Mouse (Mus musculus) kidney, embryonic 14.5 days (tissue): ENCODE results near the gene Npm1. TPM values are rescaled to one million over a fixed set of nuclear protein-coding genes. Genes with fewer than 3 reads are reported as not detected.
A peak's percentile ranks its signal among the peaks of the same experiment; 100 is the strongest.

ENCODE experiments used
- ATAC-seq: fragments of 200-750 bp; cut with Nextera tagmentation; 2 replicates; pipeline ENCODE4 v1.8.0; 2017; ENCODE audit warnings: moderate number of reproducible peaks, mild to moderate bottlenecking, moderate TSS enrichment, moderate library complexity; ENCODE audit not compliant: low FRiP score, low TSS enrichment
- H3K27ac ChIP-seq: fragments of 300-500 bp; sonication (generic); 2 replicates; pipeline ENCODE4 v1.5.1; 2014; ENCODE audit warnings: low read depth, mild to moderate bottlenecking, low read length, moderate library complexity, mixed read lengths
- H3K27me3 ChIP-seq: fragments of 300-500 bp; sonication (generic); 2 replicates; pipeline ENCODE4 v1.6.1; 2014; ENCODE audit warnings: mild to moderate bottlenecking, low read length; ENCODE audit not compliant: control insufficient read depth, insufficient read depth
- H3K36me3 ChIP-seq: fragments of 300-500 bp; sonication (generic); 2 replicates; pipeline ENCODE4 v1.6.1; 2014; ENCODE audit warnings: low read length, mixed read lengths; ENCODE audit not compliant: control insufficient read depth, insufficient read depth
- H3K4me1 ChIP-seq: fragments of 300-500 bp; sonication (generic); 2 replicates; pipeline ENCODE4 v1.6.1; 2014; ENCODE audit warnings: low read length, mixed read lengths; ENCODE audit not compliant: control insufficient read depth, insufficient read depth
- H3K4me2 ChIP-seq: fragments of 300-500 bp; sonication (generic); replicated peaks from 2 replicates; pipeline ENCODE4 v1.6.1; 2014; ENCODE audit warnings: low read depth, mild to moderate bottlenecking, low read length
- H3K4me3 ChIP-seq: fragments of 300-500 bp; sonication (generic); 2 replicates; pipeline ENCODE4 v1.5.1; 2014; ENCODE audit warnings: mild to moderate bottlenecking, low read length
- H3K9ac ChIP-seq: fragments of 300-500 bp; sonication (generic); 2 replicates; pipeline ENCODE4 v1.6.1; 2014; ENCODE audit warnings: low read depth, mild to moderate bottlenecking, low read length, moderate library complexity
- H3K9me3 ChIP-seq: fragments of 300-500 bp; sonication (generic); 2 replicates; pipeline ENCODE4 v1.6.1; 2016; ENCODE audit warnings: low read length; ENCODE audit not compliant: control insufficient read depth
- WGBS: fragments of 180-500 bp; shearing (Covaris S2); extraction: QIAGEN DNeasy Blood & Tissue Kit; methylation state at CpG from one replicate; pipeline ENCODE4 v1.1.7; 2014; 5-methylcytosine and 5-hydroxymethylcytosine counted together
- polyA plus RNA-seq: library from polyadenylated mRNA; unstranded; fragments of >200 nt; fragmentation: Nextera tagmentation; extraction: Ambion mirVana; gene quantifications from 2 replicates; pipeline ENCODE4 v1.2.1, GENCODE M21; 2014

Npm1 gene
- polyA plus RNA-seq, 1 experiment from 2014 or later = 1,562 TPM

- Histone ChIP-seq H3K4me2 (no peak overlapping the region), H3K27ac (no peak overlapping the region), H3K4me1 (peaks cover 3% of the 10 kb centered on the region; the same call in 1 of the 2 replicates), H3K27me3 (peaks cover 9% of the 10 kb centered on the region; the same call in 1 of the 2 replicates), H3K4me3 (no peak overlapping the region), H3K36me3 (peaks cover 67% of the 10 kb centered on the region), H3K9ac (no peak overlapping the region), H3K9me3 (no peaks in the 10 kb centered on the region)
- 69% methylated on average over 3 of the region's 3 CpGs for WGBS
- no peak for ATAC-seq
Observed at GRCm38 (mm10) chr11:33151128-33151779, 11.8 kb downstream of the Npm1 start.

- Histone ChIP-seq H3K36me3 (peaks cover 59% of the 10 kb centered on the region), H3K9ac (no peak overlapping the region), H3K4me1 (peaks cover 3% of the 10 kb centered on the region; the same call in 1 of the 2 replicates), H3K4me3 (no peak overlapping the region), H3K27ac (no peak overlapping the region), H3K4me2 (no peak overlapping the region), H3K27me3 (peaks cover 14% of the 10 kb centered on the region; the same call in 1 of the 2 replicates), H3K9me3 (no peaks in the 10 kb centered on the region)
- no peak for ATAC-seq
Observed at GRCm38 (mm10) chr11:33150364-33150763, 12.6 kb downstream of the Npm1 start.

- H3K36me3 ChIP-seq = peaks cover 51% of the 10 kb centered on the region
Observed at GRCm38 (mm10) chr11:33149453-33149852, 13.6 kb downstream of the Npm1 start.

GRCm38 (mm10) chr11:33149088-33149436 lies 13.9 kb downstream of the Npm1 start:
- no peak overlapping the region for H3K9ac ChIP-seq
- peak overlapping the region; percentile 7; the same call in 1 of the 2 replicates for H3K27ac ChIP-seq
- H3K9me3 ChIP-seq = no peaks in the 10 kb centered on the region
- peaks cover 47% of the 10 kb centered on the region for H3K36me3 ChIP-seq
- no peak overlapping the region for H3K4me3 ChIP-seq
- 17% methylated on average over 3 of the region's 3 CpGs for WGBS
- H3K4me2 ChIP-seq = no peak overlapping the region
- no peak for ATAC-seq
- H3K4me1 ChIP-seq = peaks cover 9% of the 10 kb centered on the region; the same call in 1 of the 2 replicates
- peaks cover 22% of the 10 kb centered on the region for H3K27me3 ChIP-seq

More at GRCm38 (mm10) chr11:33149453-33149852, 13.6 kb downstream of the Npm1 start:
- peaks cover 21% of the 10 kb centered on the region for H3K27me3 ChIP-seq
- H3K27ac ChIP-seq = no peak overlapping the region
- H3K4me3 ChIP-seq = no peak overlapping the region
- no peaks in the 10 kb centered on the region for H3K9me3 ChIP-seq
- no peak overlapping the region for H3K4me2 ChIP-seq
- H3K9ac ChIP-seq = no peak overlapping the region
- ATAC-seq = no peak
- H3K4me1 ChIP-seq = peaks cover 7% of the 10 kb centered on the region; the same call in 1 of the 2 replicates

- no peaks in the 10 kb centered on the region for H3K9me3 ChIP-seq
- H3K4me3 ChIP-seq = peak overlapping the region; percentile 59
- ATAC-seq = peak; percentile 83
- no peak overlapping the region for H3K9ac ChIP-seq
- peaks cover 41% of the 10 kb centered on the region for H3K36me3 ChIP-seq
- peaks cover 11% of the 10 kb centered on the region; the same call in 1 of the 2 replicates for H3K4me1 ChIP-seq
- H3K27ac ChIP-seq = peak overlapping the region; percentile 7; the same call in 1 of the 2 replicates
- H3K27me3 ChIP-seq = peaks cover 22% of the 10 kb centered on the region
- WGBS = 4% methylated on average over 23 of the region's 23 CpGs
- peak overlapping the region; percentile 96 for H3K4me2 ChIP-seq
Observed at GRCm38 (mm10) chr11:33148338-33149087, 14.5 kb downstream of the Npm1 start.

- H3K9ac ChIP-seq = peak overlapping the region; percentile 53
- H3K36me3 ChIP-seq = peaks cover 34% of the 10 kb centered on the region
- peaks cover 11% of the 10 kb centered on the region; the same call in 1 of the 2 replicates for H3K4me1 ChIP-seq
- 1% methylated on average over 58 of the region's 85 CpGs for WGBS
- H3K9me3 ChIP-seq = no peaks in the 10 kb centered on the region
- H3K27ac ChIP-seq = no peak overlapping the region
- ATAC-seq = peak; percentile 61
- peak overlapping the region; percentile 59 for H3K4me3 ChIP-seq
- H3K27me3 ChIP-seq = peaks cover 22% of the 10 kb centered on the region
- H3K4me2 ChIP-seq = peak overlapping the region; percentile 96
Observed at GRCm38 (mm10) chr11:33147572-33148337, 15.3 kb downstream of the Npm1 start.

- ATAC-seq = peak; percentile 15; the same call in 1 of the 2 replicates
- peaks cover 11% of the 10 kb centered on the region; the same call in 1 of the 2 replicates for H3K4me1 ChIP-seq
- H3K36me3 ChIP-seq = peaks cover 29% of the 10 kb centered on the region
- peak within 1 kb of the TSS; percentile 59 for H3K4me3 ChIP-seq
- H3K9ac ChIP-seq = peak within 1 kb of the TSS; percentile 53
- WGBS = 0% methylated on average over 28 of the region's 53 CpGs
- H3K4me2 ChIP-seq = peak within 1 kb of the TSS; percentile 96
- H3K9me3 ChIP-seq = no peaks in the 10 kb centered on the region
- peaks cover 22% of the 10 kb centered on the region for H3K27me3 ChIP-seq
- H3K27ac ChIP-seq = no peak within 1 kb of the TSS
Observed at GRCm38 (mm10) chr11:33147171-33147571, 15.8 kb downstream of the Npm1 start, which contains the start of gene Fgf18. TSS of gene Fgf18 (minus strand) at chr11:33147400.

- H3K4me3 ChIP-seq = peak overlapping the region; percentile 59
- H3K9ac ChIP-seq = peak overlapping the region; percentile 53
- H3K27ac ChIP-seq = no peak overlapping the region
- H3K9me3 ChIP-seq = no peaks in the 10 kb centered on the region
- H3K36me3 ChIP-seq = peaks cover 24% of the 10 kb centered on the region
- peak overlapping the region; percentile 96 for H3K4me2 ChIP-seq
- peaks cover 11% of the 10 kb centered on the region; the same call in 1 of the 2 replicates for H3K4me1 ChIP-seq
- peaks cover 22% of the 10 kb centered on the region for H3K27me3 ChIP-seq
- WGBS = under 1% methylated on average over 30 of the region's 30 CpGs
- no peak for ATAC-seq
Observed at GRCm38 (mm10) chr11:33146651-33147131, 16.3 kb downstream of the Npm1 start.
